Mouse (Mus musculus): ENCODE data around the gene Zhx3.

GRCm38 (mm10) chr2:160887859-160888258, 15.1 kb upstream of the Zhx3 start:
- TF ChIP-seq EP300 (IDR thresholded peaks at IDR 0.05; ENCODE audit: insufficient read depth, low read depth, low read length) = no peak
- TF ChIP-seq POLR2A (IDR thresholded peaks at IDR 0.05; ENCODE audit: insufficient read depth, low read length) = peak; percentile 55
